Comparison of ENCODE assay signal across 8 mouse cellular contexts in genomic region chr3:90293352-90294063, GRCm38 (mm10). TPM values are rescaled to one million over a fixed set of nuclear protein-coding genes. Genes with fewer than 3 reads are reported as not detected.
DNase-seq lines count a peak whose midpoint lies in the region; ATAC-seq lines count a peak whose summit lies in the region.

No protein-coding gene starts in this region.

- DNase-seq in gastrocnemius, adult 18-20 months (ENCODE audit: low spot score): peak; percentile 33
- DNase-seq in gastrocnemius, postnatal 25 days: no peak
- DNase-seq in cerebellum, adult 9-10 months: peak; percentile 72
- DNase-seq in forelimb bud, embryonic 11.5 days (ENCODE audit: low read depth, low spot score): peak; percentile 55
- DNase-seq in left cerebral cortex, postnatal 4 days: peak; percentile 89
- peak; percentile 51 to 65 for DNase-seq in spleen, postnatal 36 days (ENCODE audit: low spot score in 2 of 2)

- peak; percentile 1 for ATAC-seq in hindbrain, embryonic 15.5 days (ENCODE audit: low FRiP score, low read depth)
- ATAC-seq in midbrain, embryonic 12.5 days (ENCODE audit: low FRiP score, low read depth): peak; percentile 55

- no peaks in the 10 kb centered on the region for H3K27me3 ChIP-seq in hindbrain, embryonic 15.5 days
- H3K27me3 ChIP-seq in midbrain, embryonic 12.5 days: no peaks in the 10 kb centered on the region

- H3K4me2 ChIP-seq in hindbrain, embryonic 15.5 days: peak overlapping the region; percentile 83
- H3K4me2 ChIP-seq in midbrain, embryonic 12.5 days (replicated peaks): peak overlapping the region; percentile 92

- H3K27ac ChIP-seq in hindbrain, embryonic 15.5 days (replicated peaks): peak overlapping the region; percentile 97
- peak overlapping the region; percentile 98 for H3K27ac ChIP-seq in midbrain, embryonic 12.5 days (replicated peaks)

- no peaks in the 10 kb centered on the region for H3K36me3 ChIP-seq in hindbrain, embryonic 15.5 days
- H3K36me3 ChIP-seq in midbrain, embryonic 12.5 days: no peaks in the 10 kb centered on the region

- peak overlapping the region; percentile 66 for H3K4me3 ChIP-seq in hindbrain, embryonic 15.5 days
- H3K4me3 ChIP-seq in midbrain, embryonic 12.5 days: peak overlapping the region; percentile 91

- peak overlapping the region; percentile 95 for H3K9ac ChIP-seq in hindbrain, embryonic 15.5 days
- H3K9ac ChIP-seq in midbrain, embryonic 12.5 days (replicated peaks): peak overlapping the region; percentile 93

- WGBS in hindbrain, embryonic 15.5 days: 1% methylated on average over 26 of the region's 68 CpGs
- WGBS in midbrain, embryonic 12.5 days: 1% methylated on average over 26 of the region's 68 CpGs

- no peaks in the 10 kb centered on the region for H3K9me3 ChIP-seq in hindbrain, embryonic 15.5 days
- H3K9me3 ChIP-seq in midbrain, embryonic 12.5 days: no peaks in the 10 kb centered on the region

- intact Hi-C loops in left cerebral cortex, postnatal 4 days (cut with DNase I): loop anchor here (5.0 kb wide), 1 partner anchor 79 kb away; no protein-coding TSS in a partner anchor

- peaks cover 29% of the 10 kb centered on the region for H3K4me1 ChIP-seq in hindbrain, embryonic 15.5 days (replicated peaks)
- peaks cover 12% of the 10 kb centered on the region for H3K4me1 ChIP-seq in midbrain, embryonic 12.5 days

RNA-seq across cellular contexts. Expression of gene Gatad2b, which starts 0.5 kb away (rescaled TPM):
- total RNA-seq in gastrocnemius, adult 18-20 months (2021): 10 to 100 TPM; 58.3 to 59.4 TPM
- total RNA-seq in gastrocnemius, postnatal 25 days (2021): 10 to 100 TPM; 37.2 to 40.0 TPM
- polyA plus RNA-seq in hindbrain, embryonic 15.5 days (2015; fragmentation: Nextera tagmentation; extraction: Ambion mirVana): 11.1 and 13.1 TPM in 2 replicates
- total RNA-seq in left cerebral cortex, postnatal 4 days (2021): 100 to 1,000 TPM; 101 to 117 TPM
- polyA plus RNA-seq in midbrain, embryonic 12.5 days (2016; fragmentation: Nextera tagmentation; extraction: Ambion mirVana): 15.5 and 15.9 TPM in 2 replicates

RNA-seq across cellular contexts. Expression of gene Dennd4b, which starts 28.5 kb away (rescaled TPM):
- total RNA-seq in gastrocnemius, adult 18-20 months (2021): 10 to 100 TPM; 81.1 to 81.6 TPM
- 10 to 100 TPM; 71.3 to 76.9 TPM for total RNA-seq in gastrocnemius, postnatal 25 days (2021)
- polyA plus RNA-seq in hindbrain, embryonic 15.5 days (2015; fragmentation: Nextera tagmentation; extraction: Ambion mirVana): 7.7 and 8.8 TPM in 2 replicates
- total RNA-seq in left cerebral cortex, postnatal 4 days (2021): 10 to 100 TPM; 29.8 to 29.9 TPM
- polyA plus RNA-seq in midbrain, embryonic 12.5 days (2016; fragmentation: Nextera tagmentation; extraction: Ambion mirVana): 6.6 and 6.9 TPM in 2 replicates

RNA-seq across cellular contexts. Expression of gene Crtc2, which starts 39.5 kb away (rescaled TPM):
- total RNA-seq in gastrocnemius, adult 18-20 months (2021): 10 to 100 TPM; 13.7 to 16.2 TPM
- total RNA-seq in gastrocnemius, postnatal 25 days (2021): 10 to 100 TPM; 13.9 to 16.9 TPM
- 21.9 and 25.6 TPM in 2 replicates for polyA plus RNA-seq in hindbrain, embryonic 15.5 days (2015; fragmentation: Nextera tagmentation; extraction: Ambion mirVana)
- 10 to 100 TPM; 29.6 to 31.4 TPM for total RNA-seq in left cerebral cortex, postnatal 4 days (2021)
- 21.5 and 21.7 TPM in 2 replicates for polyA plus RNA-seq in midbrain, embryonic 12.5 days (2016; fragmentation: Nextera tagmentation; extraction: Ambion mirVana)

RNA-seq across cellular contexts. Expression of gene Slc39a1, which starts 45.5 kb away (rescaled TPM):
- 10 to 100 TPM; 38.9 to 40.7 TPM for total RNA-seq in gastrocnemius, adult 18-20 months (2021)
- total RNA-seq in gastrocnemius, postnatal 25 days (2021): 10 to 100 TPM; 49.6 to 54.7 TPM
- polyA plus RNA-seq in hindbrain, embryonic 15.5 days (2015; fragmentation: Nextera tagmentation; extraction: Ambion mirVana): 52.1 and 53.1 TPM in 2 replicates
- total RNA-seq in left cerebral cortex, postnatal 4 days (2021): 10 to 100 TPM; 41.2 TPM
- 50.5 and 55.1 TPM in 2 replicates for polyA plus RNA-seq in midbrain, embryonic 12.5 days (2016; fragmentation: Nextera tagmentation; extraction: Ambion mirVana)

RNA-seq across cellular contexts. Expression of gene Creb3l4, which starts 50.2 kb away (rescaled TPM):
- total RNA-seq in gastrocnemius, adult 18-20 months (2021): not detected
- total RNA-seq in gastrocnemius, postnatal 25 days (2021): under 1 TPM in 1 of 2 experiments, not detected in 1; 0.35 TPM
- 2.2 and 3.1 TPM in 2 replicates for polyA plus RNA-seq in hindbrain, embryonic 15.5 days (2015; fragmentation: Nextera tagmentation; extraction: Ambion mirVana)
- total RNA-seq in left cerebral cortex, postnatal 4 days (2021): under 1 TPM; 0.24 to 0.28 TPM
- 3.8 and 3.9 TPM in 2 replicates for polyA plus RNA-seq in midbrain, embryonic 12.5 days (2016; fragmentation: Nextera tagmentation; extraction: Ambion mirVana)
